Mouse (Mus musculus) B cell, adult 2 months (primary cell): Measurements from ENCODE around the gene 2900011O08Rik.
"Not testable (repeated sequence)": the region's sequence is repeated elsewhere in the genome, so short reads cannot be mapped to it uniquely, and the experiment has no call there.

Source experiments
- DNase-seq, 2 experiments: peaks; one replicate each; pipeline ENCODE4 v3.0.0; 2022

Gene 2900011O08Rik

DNA sequence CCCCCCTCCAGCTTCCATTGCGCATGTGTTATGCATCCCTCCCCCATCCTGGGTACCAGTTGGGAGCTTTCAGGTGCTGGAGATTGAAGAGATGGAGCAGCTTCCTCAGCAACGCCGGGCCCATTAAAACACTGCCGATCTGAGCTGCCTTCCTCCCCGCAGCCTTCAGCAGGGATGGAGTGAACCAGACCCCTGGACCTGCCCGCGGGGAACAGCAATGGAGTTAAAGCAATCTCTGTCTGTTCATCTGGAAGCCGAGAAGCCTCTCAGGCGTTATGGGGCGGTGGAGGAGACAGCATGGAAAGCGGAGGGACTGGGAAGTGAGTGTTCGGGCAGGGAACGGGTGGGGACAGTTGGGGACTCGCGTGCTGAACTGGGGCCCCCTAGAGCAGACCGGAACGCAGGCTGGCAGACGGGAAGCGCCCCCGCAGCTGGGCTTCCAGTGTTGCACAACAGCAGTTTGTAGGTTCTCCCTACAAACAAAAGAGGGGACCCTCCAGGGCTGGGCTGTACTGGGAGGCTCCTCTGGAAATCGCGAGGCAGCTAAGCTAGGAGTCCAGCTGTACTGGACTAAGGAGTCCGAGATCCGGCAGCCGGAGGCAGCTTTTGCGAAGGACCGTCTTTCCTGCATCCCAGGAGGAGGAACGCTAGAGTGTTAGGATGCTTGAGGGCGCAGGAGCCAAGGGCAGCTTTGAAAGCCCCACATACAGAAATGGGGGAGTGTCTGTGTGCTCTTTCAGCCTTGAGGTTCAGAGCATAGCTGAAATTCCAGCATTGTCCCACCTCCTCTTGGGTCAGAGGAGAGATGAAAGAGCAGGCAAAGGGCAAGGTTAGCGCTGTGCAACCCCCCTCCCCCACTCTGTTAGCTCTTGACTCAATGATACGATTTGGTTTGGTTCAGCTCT is at the start of gene 2900011O08Rik, which contains the start of gene Ifitm7:
Gene 2900011O08Rik (plus strand): TSS at position 31 of the 905 bp plus-strand sequence.
Gene Ifitm7 (minus strand): TSS at position 315 of the 905 bp plus-strand sequence.
- peak in 1 of 2 experiments; percentile 1 for DNase-seq

DNA sequence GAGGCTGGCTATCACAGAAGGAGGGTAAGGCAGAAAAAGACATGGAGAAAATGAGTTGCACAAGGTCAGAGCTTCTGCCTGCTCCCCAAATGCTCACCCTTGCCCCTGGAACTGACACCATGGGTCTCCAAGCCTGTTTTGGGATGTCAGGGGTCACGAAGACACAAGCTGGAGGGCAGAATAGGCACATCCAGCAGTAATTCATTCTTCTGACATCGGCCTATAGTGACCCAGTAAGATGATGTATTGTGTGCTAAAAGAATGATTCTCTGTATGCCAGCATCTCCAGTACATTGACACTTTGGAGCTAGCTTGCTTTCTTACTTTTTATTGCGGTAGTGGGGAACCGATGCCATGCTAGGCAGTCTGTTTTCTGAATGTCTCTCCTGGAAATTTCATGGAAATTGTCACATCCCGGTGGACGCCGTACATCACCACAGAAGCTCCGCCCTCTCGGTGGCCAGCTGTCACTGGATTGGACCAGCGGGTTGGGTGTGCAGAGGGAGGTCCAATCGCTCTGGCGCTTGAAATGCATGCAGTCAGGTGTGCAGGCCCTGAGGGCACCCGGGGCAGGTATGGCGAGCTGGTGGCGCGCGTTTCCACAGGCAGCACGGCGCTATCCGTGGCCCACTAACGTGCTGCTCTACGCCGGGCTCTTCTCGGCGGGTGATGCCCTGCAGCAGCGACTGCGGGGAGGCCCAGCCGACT is 46.1 kb upstream of the 2900011O08Rik start:
- peak in 1 of 2 experiments; percentile 14 for DNase-seq

DNA sequence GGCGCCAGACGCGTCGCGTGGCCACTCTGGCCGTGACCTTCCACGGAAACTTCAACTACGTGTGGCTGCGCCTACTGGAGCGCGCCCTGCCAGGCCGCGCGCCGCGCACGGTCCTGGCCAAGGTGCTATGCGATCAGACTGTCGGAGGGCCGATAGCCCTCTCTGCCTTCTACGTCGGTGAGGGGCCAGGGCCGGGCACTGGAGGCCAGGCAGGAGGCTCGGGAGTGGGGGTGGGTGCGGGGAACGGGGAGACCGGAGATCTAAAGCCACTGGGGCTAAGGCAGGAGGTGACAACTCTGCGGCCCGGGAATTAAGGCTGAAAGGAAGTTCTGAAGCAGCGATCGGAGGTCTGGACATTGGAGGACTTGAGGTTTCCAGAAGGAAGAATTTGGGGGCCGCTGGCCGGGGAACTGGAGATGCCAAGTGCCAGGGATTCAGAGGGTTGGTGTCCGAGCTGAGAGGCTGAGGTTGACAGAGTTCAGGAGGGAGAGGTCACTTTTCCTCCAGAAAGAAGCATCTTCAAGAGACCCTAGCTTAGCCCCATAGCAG is 45.5 kb upstream of the 2900011O08Rik start:
- DNase-seq: no peak

DNA sequence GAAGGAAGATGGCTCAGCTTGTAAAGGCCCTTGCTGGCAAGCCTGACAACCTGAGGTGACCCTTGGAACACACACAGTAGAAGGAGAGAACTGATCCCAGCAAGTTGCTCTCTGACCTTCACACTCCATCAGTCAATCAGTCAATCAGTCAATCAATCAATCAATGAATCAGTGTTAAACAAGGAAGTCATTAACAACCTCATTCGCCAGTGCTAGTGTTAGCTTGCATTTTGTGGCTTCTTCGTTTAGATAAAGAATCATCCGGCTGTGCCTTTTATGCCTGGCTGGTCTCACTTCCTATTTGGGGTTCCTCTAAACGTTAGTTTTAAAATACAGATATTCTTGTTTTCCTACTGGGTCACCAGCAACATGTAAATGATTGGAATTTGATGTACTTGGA is 42.2 kb upstream of the 2900011O08Rik start:
- peak in 1 of 2 experiments; percentile 30 for DNase-seq

DNA sequence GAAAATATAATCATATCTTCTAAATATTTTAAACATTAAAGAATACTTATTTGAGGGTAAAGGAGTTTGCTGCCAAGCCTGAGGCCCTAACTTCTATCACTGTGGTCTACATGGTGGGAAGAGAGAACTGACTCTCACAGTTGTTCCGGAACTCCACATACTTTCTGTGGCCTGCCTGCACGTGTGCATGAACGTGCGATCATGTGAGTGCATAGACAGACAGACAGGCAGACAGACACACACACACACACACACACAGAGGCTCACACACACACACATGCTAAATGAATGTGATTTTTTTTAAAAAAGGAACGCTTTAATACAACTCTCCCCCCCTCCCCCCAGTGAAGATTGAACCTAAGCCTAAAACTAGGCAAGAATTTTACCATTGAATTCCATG is 41.7 kb upstream of the 2900011O08Rik start:
- no peak for DNase-seq

DNA sequence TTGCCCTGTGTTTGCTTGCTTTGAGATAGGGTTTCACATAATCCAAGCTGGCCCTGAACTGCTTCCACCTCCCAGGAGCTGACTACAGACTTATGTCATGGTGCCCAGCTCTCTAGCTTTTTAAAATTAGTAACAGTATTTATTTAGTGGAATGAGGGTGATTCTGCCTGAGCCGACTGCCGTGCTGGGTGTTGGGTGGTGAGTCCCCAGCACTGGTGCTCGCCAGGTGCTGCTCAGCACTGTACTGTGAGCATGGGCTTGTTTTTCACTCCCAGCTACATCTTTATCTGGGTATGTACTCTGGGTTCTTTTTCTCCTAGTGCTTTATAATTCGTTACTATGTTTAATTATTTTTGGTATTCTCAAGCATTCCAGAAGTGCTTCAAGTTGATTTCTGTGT is 41.3 kb upstream of the 2900011O08Rik start:
- DNase-seq: no peak

DNA sequence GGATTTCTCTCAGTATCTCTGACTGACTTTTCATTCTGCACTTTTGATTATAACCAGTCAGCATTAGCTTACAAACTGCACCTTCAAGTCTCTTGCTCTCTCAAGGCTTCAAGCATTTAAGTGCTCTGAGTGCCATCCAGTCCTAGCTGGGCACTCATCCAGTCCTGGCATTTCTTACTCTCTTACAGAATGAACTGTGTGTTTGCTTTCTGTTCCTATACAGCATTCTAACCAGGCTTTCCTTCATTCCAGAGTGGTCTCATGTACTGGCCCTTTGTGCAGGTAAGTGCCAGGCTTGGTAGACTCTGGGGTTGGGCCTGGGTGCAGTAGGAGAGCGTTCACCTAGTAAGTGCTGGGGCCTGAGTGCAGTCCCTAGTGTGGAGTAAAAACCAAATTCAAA is 40.1 kb upstream of the 2900011O08Rik start:
- no peak for DNase-seq

DNA sequence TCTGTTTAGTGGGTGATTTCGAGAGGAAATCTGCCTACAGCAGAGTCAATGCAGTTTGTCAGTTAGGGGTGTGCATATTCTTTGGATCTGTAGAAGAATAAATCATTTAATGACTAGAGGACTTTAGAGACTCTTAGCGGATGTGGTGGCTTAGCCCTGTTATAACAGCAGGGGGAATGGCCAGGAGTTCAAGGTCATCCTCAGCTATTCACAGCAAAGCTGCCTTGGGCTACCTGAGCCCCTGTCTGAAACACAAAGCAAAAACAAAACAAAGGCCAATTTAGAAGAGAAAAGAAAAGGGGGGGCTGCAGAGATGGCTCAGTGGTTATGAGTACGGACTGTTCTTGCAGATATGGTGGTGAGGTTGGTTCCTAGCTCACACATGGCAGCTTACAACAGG is 35.2 kb upstream of the 2900011O08Rik start:
- DNase-seq: no peak

DNA sequence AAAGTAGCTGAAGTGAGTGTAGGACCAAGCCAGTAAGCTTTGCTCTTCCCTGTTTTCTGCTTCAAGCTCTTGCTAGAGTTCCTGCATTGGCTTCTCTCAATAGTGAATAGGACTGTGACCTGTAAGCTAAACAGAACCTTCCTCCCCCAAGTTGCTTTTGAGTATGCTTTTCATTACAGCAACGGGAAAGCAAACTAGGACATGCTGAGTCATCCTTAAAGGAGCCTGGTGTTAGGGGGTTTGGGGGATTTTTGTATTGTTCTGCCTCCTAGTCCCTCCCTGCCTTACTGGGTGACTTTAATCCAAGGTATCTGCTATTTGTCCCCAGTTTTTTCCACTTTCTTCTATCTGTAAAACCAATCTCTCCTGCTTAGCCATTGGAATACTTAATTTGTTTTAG is 24.4 kb upstream of the 2900011O08Rik start:
- DNase-seq: no peak

DNA sequence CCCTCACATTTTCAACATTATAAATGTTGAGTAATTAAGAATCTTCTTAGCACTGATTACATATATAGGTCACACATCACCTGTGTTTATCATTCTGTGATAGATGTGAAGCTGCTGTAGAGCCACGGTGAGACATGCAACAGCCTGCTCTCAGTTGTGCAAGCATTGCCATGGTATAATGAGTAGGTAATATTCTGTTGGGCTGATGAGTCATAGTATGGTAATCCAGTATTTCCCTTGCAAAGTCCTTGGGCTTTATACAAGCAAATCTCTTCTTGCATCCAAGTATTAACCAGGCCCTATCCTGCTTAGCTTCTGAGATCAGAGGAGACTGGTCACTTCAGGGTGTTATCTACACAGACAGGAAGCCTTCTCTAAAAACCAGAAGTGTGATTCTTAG is 17.3 kb upstream of the 2900011O08Rik start:
- DNase-seq: no peak

DNA sequence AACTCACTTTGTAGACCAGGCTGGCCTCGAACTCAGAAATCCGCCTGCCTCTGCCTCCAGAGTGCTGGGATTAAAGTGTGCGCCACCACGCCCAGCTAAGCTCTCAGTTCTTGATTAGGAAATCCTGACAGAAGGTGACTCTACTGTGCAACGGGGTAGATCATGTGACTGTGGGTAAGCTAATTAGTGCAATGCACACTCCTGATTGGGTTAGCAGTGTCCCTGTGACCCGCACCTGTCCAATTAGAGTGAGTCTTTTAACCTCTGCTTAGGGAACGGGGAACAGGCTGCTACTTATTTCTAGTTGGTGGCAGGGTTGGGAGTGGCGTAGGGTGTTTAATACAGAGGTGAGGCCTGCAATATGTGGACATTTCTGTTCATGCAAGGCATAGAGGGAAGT is 14.4 kb upstream of the 2900011O08Rik start:
- DNase-seq: no peak

DNA sequence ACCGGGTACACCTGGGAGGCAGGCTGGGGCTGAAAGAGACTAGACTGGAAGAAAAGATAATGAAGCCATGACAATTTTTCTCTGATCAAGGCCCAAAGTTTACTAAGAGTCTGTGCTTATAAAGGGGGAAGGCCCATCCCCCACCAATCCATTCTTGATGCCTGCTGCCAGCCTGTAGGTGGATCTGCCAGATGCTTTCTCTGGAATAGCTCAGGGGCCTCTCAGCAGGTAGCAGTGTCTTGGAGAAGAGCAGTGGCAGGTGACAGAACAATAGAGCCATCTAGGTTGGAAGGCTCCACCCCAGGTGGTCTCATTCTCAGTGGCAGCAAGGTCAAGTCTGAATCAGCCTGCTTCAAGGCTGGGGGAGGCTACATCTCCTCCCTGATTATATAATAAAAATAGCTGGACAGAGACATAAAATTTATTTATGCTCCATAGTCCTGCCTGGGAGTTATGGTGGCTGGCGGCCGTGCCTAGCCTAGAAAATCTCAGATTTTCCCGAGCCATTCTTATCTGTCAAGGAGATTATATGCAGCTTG is 10.0 kb upstream of the 2900011O08Rik start:
- DNase-seq: not testable (repeated sequence)

DNA sequence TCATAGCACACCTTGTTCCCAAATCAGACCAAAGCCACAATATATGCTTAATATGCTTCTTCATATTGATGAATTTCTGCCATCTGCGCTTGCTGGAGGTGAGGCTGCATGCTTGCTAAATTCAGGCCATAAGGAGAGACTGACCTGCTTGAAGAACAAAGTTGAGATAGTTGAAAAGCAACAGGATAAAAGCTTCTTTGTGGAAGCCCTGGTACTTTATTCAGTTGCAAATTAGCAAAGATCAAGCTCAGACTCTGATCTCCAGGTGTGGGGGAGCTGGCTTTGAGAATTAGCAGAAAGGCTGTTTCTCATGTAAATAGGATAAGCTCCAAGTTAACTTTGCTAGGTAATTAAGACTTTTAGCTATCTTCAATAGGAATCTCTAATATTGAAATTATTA is 9.4 kb upstream of the 2900011O08Rik start:
- not testable (repeated sequence) for DNase-seq

DNA sequence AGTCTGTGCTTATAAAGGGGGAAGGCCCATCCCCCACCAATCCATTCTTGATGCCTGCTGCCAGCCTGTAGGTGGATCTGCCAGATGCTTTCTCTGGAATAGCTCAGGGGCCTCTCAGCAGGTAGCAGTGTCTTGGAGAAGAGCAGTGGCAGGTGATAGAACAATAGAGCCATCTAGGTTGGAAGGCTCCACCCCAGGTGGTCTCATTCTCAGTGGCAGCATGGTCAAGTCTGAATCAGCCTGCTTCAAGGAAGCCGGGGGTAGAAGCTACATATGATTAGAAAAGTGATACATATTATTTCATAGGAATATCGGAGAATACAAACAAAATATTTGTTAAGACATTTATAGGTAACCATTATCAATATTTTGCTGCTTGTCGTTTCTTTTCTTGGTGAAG is 4.7 kb upstream of the 2900011O08Rik start:
- DNase-seq: not testable (repeated sequence)

DNA sequence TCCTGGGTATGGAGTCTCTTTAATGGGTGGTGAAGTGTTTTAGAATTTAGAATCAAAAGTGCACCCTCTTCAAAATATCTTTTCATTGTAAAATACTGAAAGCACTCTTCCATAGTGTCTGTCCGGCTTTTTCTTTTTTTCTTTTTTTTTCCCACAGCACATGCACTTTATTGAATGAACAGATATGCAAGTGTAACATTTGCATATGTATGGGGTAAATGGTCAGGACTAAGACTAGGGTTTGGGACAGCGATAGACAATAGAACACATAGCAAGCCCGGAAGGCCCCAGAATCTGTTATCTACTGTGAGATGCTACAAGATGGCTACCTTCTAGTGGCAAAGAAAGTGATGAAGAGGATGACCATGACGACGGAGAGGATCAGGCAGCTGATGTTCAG is 3.2 kb upstream of the 2900011O08Rik start:
- no peak for DNase-seq

DNA sequence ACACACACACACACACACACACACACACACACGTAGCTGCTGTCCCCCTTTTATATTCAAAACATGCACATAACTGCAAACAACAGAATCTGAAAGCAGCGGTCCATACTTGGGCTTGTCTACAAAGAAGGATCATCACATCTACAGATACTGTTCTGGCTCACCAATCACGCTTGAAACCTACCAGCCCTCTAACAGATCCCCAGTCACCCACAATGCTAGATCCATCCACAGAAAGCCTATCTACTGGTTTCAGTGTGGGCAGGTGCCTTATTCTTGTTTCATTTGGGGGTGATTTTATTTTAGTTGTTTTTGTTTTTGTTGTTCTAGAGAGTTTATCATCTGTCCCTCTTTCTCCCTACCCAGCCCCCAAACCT is 219 bp upstream of the 2900011O08Rik start:
- DNase-seq: no peak

DNA sequence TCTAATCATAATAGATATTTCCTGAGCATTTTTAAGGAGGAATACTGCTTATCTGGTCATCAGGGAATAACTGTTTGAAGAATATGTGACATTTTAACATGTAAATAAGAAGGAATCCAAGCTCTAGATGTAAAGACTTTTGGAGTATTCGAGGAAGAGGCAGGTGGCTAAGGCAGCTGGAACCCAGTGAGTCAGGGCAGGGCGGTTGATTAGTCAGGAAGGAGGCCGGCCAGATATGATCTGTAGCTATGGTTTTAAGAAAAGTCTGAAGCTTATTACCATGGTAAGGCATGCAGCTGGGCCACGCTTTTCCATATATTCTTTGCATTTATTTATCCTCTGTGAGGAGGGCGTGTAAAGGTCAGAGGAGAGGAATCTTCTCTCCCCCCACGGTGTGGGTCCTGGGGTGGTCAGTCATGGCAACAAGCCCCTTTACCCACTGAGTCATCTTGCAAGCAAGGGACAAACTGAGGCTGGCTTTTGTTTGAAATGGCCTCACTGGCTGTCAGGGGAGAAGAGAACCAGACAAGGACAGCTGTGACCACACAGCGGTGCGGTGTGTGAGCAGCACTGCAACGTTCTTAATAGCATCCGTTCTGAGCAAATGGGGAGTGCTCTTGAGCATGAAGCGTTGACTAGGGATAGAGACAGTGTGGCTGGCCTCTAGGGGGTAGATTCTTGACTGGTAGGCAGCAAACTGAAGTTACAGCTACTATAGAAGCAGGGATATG is 6.3 kb downstream of the 2900011O08Rik start:
- no peak for DNase-seq

DNA sequence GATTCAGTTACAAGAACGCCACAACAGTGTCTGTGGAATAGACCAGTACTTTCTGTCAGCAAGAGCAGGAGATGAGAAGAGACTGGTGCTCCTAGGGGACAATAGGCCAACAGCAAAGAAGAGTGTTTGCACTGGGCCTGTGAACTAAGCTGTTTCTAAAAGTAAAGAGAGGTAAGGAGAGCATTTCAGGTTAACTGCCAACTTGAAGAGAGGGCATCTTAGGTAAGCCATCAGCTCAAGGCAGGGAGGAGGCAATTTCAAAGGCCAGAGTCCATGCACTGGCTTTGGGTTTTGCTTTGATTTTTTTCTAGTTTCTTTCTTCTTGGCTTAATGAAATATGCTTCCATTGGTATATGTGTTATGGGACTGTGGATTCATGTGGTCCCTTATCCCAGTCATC is 7.7 kb downstream of the 2900011O08Rik start:
- DNase-seq: no peak

DNA sequence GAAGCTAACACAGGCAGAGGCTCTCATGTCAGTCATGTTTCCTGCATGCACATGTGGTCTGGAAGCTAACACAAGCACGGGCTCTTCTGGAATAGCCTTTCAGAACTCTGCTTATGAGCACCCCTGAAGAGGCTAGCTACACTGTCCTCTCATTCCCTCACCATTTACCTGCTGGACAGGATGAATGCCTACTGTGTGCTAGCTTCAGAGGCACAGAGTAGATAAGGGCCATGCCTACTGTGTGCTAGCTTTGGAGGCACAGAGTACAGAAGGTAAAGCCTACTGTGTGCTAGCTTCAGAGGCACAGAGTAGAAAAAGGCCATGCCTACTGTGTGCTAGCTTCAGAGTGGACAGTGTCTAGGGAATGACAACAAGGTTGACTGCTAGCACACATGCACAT is 8.1 kb downstream of the 2900011O08Rik start:
- DNase-seq: no peak

DNA sequence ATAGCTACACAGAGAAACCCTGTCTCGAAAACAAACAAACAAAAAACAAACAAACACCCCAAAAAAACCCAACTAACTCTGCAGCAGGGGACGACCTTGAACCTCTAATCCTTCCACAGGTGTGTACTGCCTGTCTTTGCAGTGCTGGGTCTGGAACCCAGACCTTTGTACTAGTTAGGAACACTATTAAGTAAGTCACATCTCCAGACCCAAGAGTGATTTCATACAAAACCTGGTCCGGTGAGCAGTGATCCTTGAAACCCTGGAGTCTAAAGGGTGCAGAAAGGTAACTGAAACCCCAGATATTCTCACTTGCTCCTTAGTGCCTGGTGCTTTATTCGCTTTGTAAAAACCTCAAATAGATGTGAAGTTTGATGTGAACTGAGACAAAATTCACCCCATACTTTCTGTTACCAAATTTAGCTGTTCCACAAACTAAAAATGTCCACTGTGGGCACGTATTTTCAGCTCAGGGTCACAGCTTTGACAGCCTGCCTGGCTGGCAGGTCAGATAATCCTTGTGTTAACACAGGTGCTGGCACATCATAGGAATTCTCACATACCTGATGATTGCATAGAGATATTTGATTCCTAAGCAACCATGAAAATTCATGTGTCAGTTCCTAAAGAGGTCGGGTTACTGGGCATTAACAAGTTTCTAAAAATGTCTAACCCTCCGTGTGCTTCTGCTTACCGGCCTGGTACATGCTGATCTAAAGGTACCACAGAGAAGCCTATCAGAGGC is 17.2 kb downstream of the 2900011O08Rik start:
- DNase-seq: no peak

DNA sequence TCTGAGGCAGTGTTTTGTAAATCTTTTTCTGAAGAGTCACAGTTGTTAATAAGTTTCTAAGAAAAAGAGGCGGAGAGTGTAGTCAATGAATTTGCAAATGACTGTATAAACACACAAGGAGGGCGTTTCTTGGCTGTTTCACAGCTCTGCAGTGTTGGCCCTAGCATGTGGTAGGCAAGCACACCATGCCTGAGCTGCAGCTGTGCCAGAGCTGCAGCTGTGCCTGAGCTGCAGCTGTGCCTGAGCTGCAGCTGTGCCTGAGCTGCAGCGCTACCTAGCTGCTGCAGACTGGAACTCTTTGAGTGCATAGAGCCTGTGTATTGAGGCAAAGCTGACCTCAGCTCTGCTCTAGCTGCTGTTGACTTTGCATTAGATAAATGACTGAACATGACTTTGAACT is 17.8 kb downstream of the 2900011O08Rik start:
- DNase-seq: no peak

DNA sequence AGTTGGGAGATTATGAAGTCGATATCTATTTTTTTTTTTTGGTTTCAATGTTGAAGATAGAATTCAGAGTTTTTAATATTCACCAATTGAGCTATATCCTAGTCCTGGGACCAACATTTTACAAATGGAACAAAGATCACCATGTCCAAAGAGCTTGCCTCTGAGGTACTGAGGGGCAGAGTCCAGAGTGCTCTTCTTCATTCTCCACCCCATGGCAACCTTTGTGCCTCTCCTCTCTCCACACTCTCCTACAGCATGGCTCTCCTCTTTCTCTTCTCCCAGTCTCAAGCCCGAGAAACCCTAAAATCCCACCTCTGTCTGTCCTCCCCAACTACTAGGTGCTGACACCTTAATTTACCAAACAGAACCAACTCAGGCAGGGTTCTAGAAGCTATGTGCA is 18.3 kb downstream of the 2900011O08Rik start:
- DNase-seq: no peak
